17 mouse cellular contexts compared by ENCODE assay signal in genomic region chr19:7149158-7149685, GRCm38 (mm10). TPM values are rescaled to one million over a fixed set of nuclear protein-coding genes. Genes with fewer than 3 reads are reported as not detected.
DNase-seq lines count a peak whose midpoint lies in the region; ATAC-seq and TF ChIP-seq lines count a peak whose summit lies in the region.
"Had no signal": no experiment of that assay in that cellular context is flagged by ENCODE, and none has a peak within 500 bp of the region (broad histone marks: within the 10 kb centered on the region; RNA-seq: fewer than 3 reads in every experiment).

No protein-coding gene starts in this region.

- no peak overlapping the region for H3K4me3 ChIP-seq in heart, adult 2 months
- H3K4me3 ChIP-seq in left cerebral cortex, adult 2 months = no peak overlapping the region
- H3K4me3 ChIP-seq in neural tube, embryonic 13.5 days = no peak overlapping the region
- H3K4me3 ChIP-seq: embryonic facial prominence, embryonic 15.5 days had no signal

- no peaks in the 10 kb centered on the region for H3K27me3 ChIP-seq in heart, adult 2 months (ENCODE audit: control insufficient read depth, insufficient read depth, low read length)
- H3K27me3 ChIP-seq in neural tube, embryonic 13.5 days = peaks cover 51% of the 10 kb centered on the region
- H3K27me3 ChIP-seq: Patski had no signal

- WGBS in heart, adult 2 months = 64% methylated on average over 7 of the region's 7 CpGs
- 47% methylated on average over 7 of the region's 7 CpGs for WGBS in neural tube, embryonic 13.5 days

- intact Hi-C loops in heart, adult 2 months (cut with DNase I) = no loop called here
- intact Hi-C loops in left cerebral cortex, adult 2 months (cut with DNase I) = loop anchor here (2.0 kb wide), 1 partner anchor 66 kb away; no protein-coding TSS in a partner anchor
- intact Hi-C loops in left cerebral cortex, postnatal 36 days (cut with DNase I) = no loop called here

- TF ChIP-seq CTCF in heart, adult 2 months (IDR thresholded peaks at IDR 0.05) = no peak
- TF ChIP-seq CTCF in left cerebral cortex, adult 2 months (IDR thresholded peaks at IDR 0.05) = no peak

- no peaks in the 10 kb centered on the region for H3K79me2 ChIP-seq in heart, adult 2 months (replicated peaks; ENCODE audit: control insufficient read depth, insufficient read depth, low read length)

- H3K27ac ChIP-seq in heart, adult 2 months = no peak overlapping the region; the same call in 1 of the 2 replicates
- H3K27ac ChIP-seq in left cerebral cortex, adult 2 months = peak overlapping the region; percentile 73
- H3K27ac ChIP-seq in neural tube, embryonic 13.5 days (replicated peaks) = peak overlapping the region; percentile 42; the same call in 1 of the 2 replicates
- H3K27ac ChIP-seq: embryonic facial prominence, embryonic 15.5 days; macrophage had no signal

- H3K36me3 ChIP-seq in heart, adult 2 months (ENCODE audit: control insufficient read depth, insufficient read depth, low read length) = no peaks in the 10 kb centered on the region
- no peaks in the 10 kb centered on the region for H3K36me3 ChIP-seq in neural tube, embryonic 13.5 days
- H3K36me3 ChIP-seq: embryonic facial prominence, embryonic 15.5 days had no signal

- ATAC-seq in neural tube, embryonic 13.5 days (ENCODE audit: low read depth) = no peak
- ATAC-seq: inflammation-experienced regulatory T-cells, adult 6 months; Patski had no signal

- no peaks in the 10 kb centered on the region; the same call in 1 of the 2 replicates for H3K4me1 ChIP-seq in heart, adult 2 months (ENCODE audit: control insufficient read depth, insufficient read depth, low read length)
- peaks cover 93% of the 10 kb centered on the region for H3K4me1 ChIP-seq in neural tube, embryonic 13.5 days (replicated peaks)

- no peak for TF ChIP-seq POLR2A in heart, adult 2 months (IDR thresholded peaks at IDR 0.05; ENCODE audit: insufficient read depth, low read depth, low read length)

- no peak overlapping the region for H3K9ac ChIP-seq in heart, adult 2 months (ENCODE audit: low read depth, low read length)
- H3K9ac ChIP-seq in neural tube, embryonic 13.5 days = 0 out of 2 replicates have a peak overlapping the region, but pooled peaks have one; percentile 32
- H3K9ac ChIP-seq: embryonic facial prominence, embryonic 15.5 days had no signal

- DNase-seq in heart, adult 2 months = peak in 1 of 2 experiments; percentile 19
- no peak for DNase-seq in heart, adult 8-10 months (ENCODE audit: low spot score)
- DNase-seq in left cerebral cortex, adult 2 months (ENCODE audit: extremely low spot score in 1 of 2, low spot score in 2 of 2) = no peak
- DNase-seq in left cerebral cortex, postnatal 36 days (ENCODE audit: low spot score in 2 of 2) = no peak
- DNase-seq in thymus, postnatal 0 days (ENCODE audit: low spot score) = peak; percentile 28
- no peak for DNase-seq in thymus, adult 18-20 months
- no peak for DNase-seq in cerebellum, postnatal 36 days
- DNase-seq: B cell, adult 2 months; cerebellum, adult 8-10 months; gastrocnemius, postnatal 10 days; lung, adult 18-20 months; right cerebral cortex, postnatal 25 days had no signal

- H3K9me3 ChIP-seq in neural tube, embryonic 13.5 days = no peaks in the 10 kb centered on the region
- H3K9me3 ChIP-seq: embryonic facial prominence, embryonic 15.5 days had no signal

- 0 out of 2 replicates have a peak, but pooled peaks have one; percentile 0 for TF ChIP-seq EP300 in heart, adult 2 months (IDR thresholded peaks at IDR 0.05; ENCODE audit: insufficient read depth, low read depth, low read length)

- no peak overlapping the region for H3K4me2 ChIP-seq in neural tube, embryonic 13.5 days
- H3K4me2 ChIP-seq: embryonic facial prominence, embryonic 15.5 days had no signal

RNA-seq across cellular contexts. Expression of gene Flrt1, which starts 43.7 kb away (rescaled TPM):
- 1 to 10 TPM; 1.1 to 1.2 TPM for total RNA-seq in heart, adult 2 months (2021)
- 0.84 and 0.94 TPM in 2 replicates for polyA plus RNA-seq in heart, adult 2 months (2012; rRNA removed)
- 1 to 10 TPM in 3 of 4 experiments, under 1 TPM in 1; 0.92 to 2.0 (median 1.4) TPM for total RNA-seq in heart, adult 8-10 months (2022)
- total RNA-seq in left cerebral cortex, adult 2 months (2021) = 10 to 100 TPM; 41.4 to 43.0 TPM
- total RNA-seq in left cerebral cortex, postnatal 36 days (2021) = 10 to 100 TPM; 36.2 to 41.7 TPM
- polyA plus RNA-seq in thymus, postnatal 0 days (2015; fragmentation: Nextera tagmentation; extraction: Ambion mirVana) = 1.3 and 1.5 TPM in 2 replicates
- 9.6 and 10.9 TPM in 2 replicates for polyA plus RNA-seq in neural tube, embryonic 13.5 days (2015; fragmentation: Nextera tagmentation; extraction: Ambion mirVana)
- polyA plus RNA-seq: macrophage had no signal

RNA-seq across cellular contexts. Expression of gene Otub1, which starts 56.9 kb away (rescaled TPM):
- 10 to 100 TPM; 62.1 to 70.9 TPM for total RNA-seq in heart, adult 2 months (2021)
- 73.3 and 84.2 TPM in 2 replicates for polyA plus RNA-seq in heart, adult 2 months (2012; rRNA removed)
- total RNA-seq in heart, adult 8-10 months (2022) = 10 to 100 TPM; 62.2 to 71.6 (median 68.0) TPM
- 100 to 1,000 TPM; 257 to 267 TPM for total RNA-seq in left cerebral cortex, adult 2 months (2021)
- 100 to 1,000 TPM; 253 to 285 TPM for total RNA-seq in left cerebral cortex, postnatal 36 days (2021)
- 166 TPM in 2 replicates for polyA plus RNA-seq in thymus, postnatal 0 days (2015; fragmentation: Nextera tagmentation; extraction: Ambion mirVana)
- 227 and 243 TPM in 2 replicates for polyA plus RNA-seq in neural tube, embryonic 13.5 days (2015; fragmentation: Nextera tagmentation; extraction: Ambion mirVana)

Comparison
In these comparisons a context has a peak if more than half of its experiments do, and no peak if none do; other contexts are left out.
1. RNA of gene Flrt1, which starts 43.7 kb away (total RNA-seq): 41.4 to 43.0 TPM in left cerebral cortex, adult 2 months and 36.2 to 41.7 TPM in left cerebral cortex, postnatal 36 days; 0.92 to 2.0 TPM in heart, adult 8-10 months and 1.1 to 1.2 TPM in heart, adult 2 months; every median in the first group is over 10 times any median in the second.